Mouse (Mus musculus): ENCODE measurements around the gene Gzmm. TPM values are rescaled to one million over a fixed set of nuclear protein-coding genes. Genes with fewer than 3 reads are reported as not detected.

The Gzmm gene
- polyA plus RNA-seq, 1 experiment from 2014 or later: 0.75 TPM

DNA sequence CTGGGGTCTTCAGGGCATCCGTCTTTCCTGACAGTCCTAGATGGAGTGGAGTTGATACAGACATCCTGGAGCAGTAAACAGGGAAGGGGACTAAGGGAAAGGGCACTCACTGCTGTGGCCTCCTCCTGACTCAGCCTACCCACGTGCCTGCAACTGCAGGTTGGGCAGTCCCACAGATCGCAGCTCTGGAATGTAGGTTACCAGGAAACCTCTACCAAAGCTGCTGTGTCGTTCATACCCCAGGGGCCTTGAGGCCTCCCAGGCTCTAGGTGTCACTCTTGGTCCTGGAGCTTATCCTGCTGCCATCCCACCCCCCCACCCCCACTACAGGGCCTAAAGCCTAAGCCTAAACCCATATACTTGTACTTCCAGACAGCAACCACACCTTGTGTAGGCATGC is 18.9 kb downstream of the Gzmm start:
- no peak for ATAC-seq (ENCODE audit: low FRiP score, low TSS enrichment)
- H3K36me3 ChIP-seq (ENCODE audit: insufficient read depth, low read length): peaks cover 42% of the 10 kb centered on the region
- H3K4me2 ChIP-seq (replicated peaks; ENCODE audit: low read depth, low read length): no peak overlapping the region
- no peak overlapping the region for H3K4me3 ChIP-seq (ENCODE audit: low read length)
- no peak overlapping the region for H3K9ac ChIP-seq (replicated peaks; ENCODE audit: low read length)
- H3K4me1 ChIP-seq (ENCODE audit: insufficient read depth, low read length): peaks cover 26% of the 10 kb centered on the region
- no peaks in the 10 kb centered on the region for H3K27me3 ChIP-seq (ENCODE audit: insufficient read depth, low read length)
- no peaks in the 10 kb centered on the region for H3K9me3 ChIP-seq (ENCODE audit: low read length)
- WGBS: 69% methylated on average over 4 of the region's 4 CpGs
- no peak overlapping the region for H3K27ac ChIP-seq (ENCODE audit: low read length)

DNA sequence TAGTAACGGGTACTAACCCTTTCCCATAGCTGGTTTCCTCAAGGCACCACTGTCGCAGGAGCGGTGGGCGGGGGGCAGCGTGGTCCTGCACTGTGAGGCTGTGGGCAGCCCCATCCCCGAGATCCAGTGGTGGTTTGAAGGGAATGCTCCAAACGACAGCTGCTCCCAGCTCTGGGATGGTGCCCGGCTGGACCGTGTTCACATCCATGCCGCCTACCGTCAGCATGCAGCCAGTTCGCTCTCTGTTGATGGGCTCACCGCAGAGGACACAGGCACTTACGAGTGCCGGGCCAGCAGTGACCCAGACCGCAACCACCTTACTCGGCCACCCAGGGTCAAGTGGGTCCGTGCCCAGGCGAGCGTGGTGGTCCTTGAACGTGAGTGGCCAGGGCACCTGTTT is 19.8 kb downstream of the Gzmm start:
- H3K4me1 ChIP-seq (ENCODE audit: insufficient read depth, low read length): peaks cover 26% of the 10 kb centered on the region
- H3K9me3 ChIP-seq (ENCODE audit: low read length): no peaks in the 10 kb centered on the region
- 89% methylated on average over 21 of the region's 21 CpGs for WGBS
- peaks cover 42% of the 10 kb centered on the region for H3K36me3 ChIP-seq (ENCODE audit: insufficient read depth, low read length)
- H3K4me2 ChIP-seq (replicated peaks; ENCODE audit: low read depth, low read length): no peak overlapping the region
- H3K9ac ChIP-seq (replicated peaks; ENCODE audit: low read length): no peak overlapping the region
- no peak overlapping the region for H3K4me3 ChIP-seq (ENCODE audit: low read length)
- H3K27ac ChIP-seq (ENCODE audit: low read length): no peak overlapping the region
- H3K27me3 ChIP-seq (ENCODE audit: insufficient read depth, low read length): no peaks in the 10 kb centered on the region
- no peak for ATAC-seq (ENCODE audit: low FRiP score, low TSS enrichment)

- no peaks in the 10 kb centered on the region for H3K9me3 ChIP-seq (ENCODE audit: low read length)
- peaks cover 26% of the 10 kb centered on the region for H3K4me1 ChIP-seq (ENCODE audit: insufficient read depth, low read length)
- no peak overlapping the region for H3K4me3 ChIP-seq (ENCODE audit: low read length)
- ATAC-seq (ENCODE audit: low FRiP score, low TSS enrichment): no peak
- 80% methylated on average over 7 of the region's 7 CpGs for WGBS
- peaks cover 42% of the 10 kb centered on the region for H3K36me3 ChIP-seq (ENCODE audit: insufficient read depth, low read length)
- H3K27ac ChIP-seq (ENCODE audit: low read length): no peak overlapping the region
- H3K27me3 ChIP-seq (ENCODE audit: insufficient read depth, low read length): no peaks in the 10 kb centered on the region
- no peak overlapping the region for H3K4me2 ChIP-seq (replicated peaks; ENCODE audit: low read depth, low read length)
- no peak overlapping the region for H3K9ac ChIP-seq (replicated peaks; ENCODE audit: low read length)
Measured at GRCm38 (mm10) chr10:79709307-79709706, 20.5 kb downstream of the Gzmm start.

DNA sequence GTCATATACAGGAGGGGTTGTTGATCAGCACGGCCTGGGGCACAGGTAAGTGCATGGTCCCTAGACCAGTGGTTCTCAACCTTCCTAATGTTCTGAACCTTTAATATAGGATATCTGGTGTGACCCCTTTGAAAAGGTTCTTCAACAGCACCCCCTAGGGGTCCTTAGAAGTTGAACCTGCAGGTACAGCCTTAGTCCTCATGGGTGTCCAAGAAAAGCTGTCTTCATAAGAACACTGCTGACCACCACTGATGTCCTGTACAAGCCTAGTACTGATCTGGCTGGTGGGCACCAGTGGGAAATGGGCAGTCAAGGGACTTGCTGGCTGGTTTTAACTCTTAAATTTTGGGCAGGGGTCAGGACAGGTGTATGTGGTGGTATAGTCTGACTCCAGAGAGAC is 23.2 kb downstream of the Gzmm start:
- H3K9me3 ChIP-seq (ENCODE audit: low read length): no peaks in the 10 kb centered on the region
- H3K27ac ChIP-seq (ENCODE audit: low read length): no peak overlapping the region
- no peak for ATAC-seq (ENCODE audit: low FRiP score, low TSS enrichment)
- H3K36me3 ChIP-seq (ENCODE audit: insufficient read depth, low read length): peaks cover 40% of the 10 kb centered on the region
- no peak overlapping the region for H3K4me3 ChIP-seq (ENCODE audit: low read length)
- no peak overlapping the region for H3K4me2 ChIP-seq (replicated peaks; ENCODE audit: low read depth, low read length)
- peaks cover 26% of the 10 kb centered on the region for H3K27me3 ChIP-seq (ENCODE audit: insufficient read depth, low read length)
- 76% methylated on average over 1 of the region's 1 CpGs for WGBS
- no peak overlapping the region for H3K9ac ChIP-seq (replicated peaks; ENCODE audit: low read length)
- peaks cover 15% of the 10 kb centered on the region for H3K4me1 ChIP-seq (ENCODE audit: insufficient read depth, low read length)

GRCm38 (mm10) chr10:79712499-79713126 is 23.8 kb downstream of the Gzmm start:
- ATAC-seq (ENCODE audit: low FRiP score, low TSS enrichment): peak; percentile 21; the same call in 1 of the 2 replicates

GRCm38 (mm10) chr10:79713163-79713562 is 24.3 kb downstream of the Gzmm start:
- Histone ChIP-seq H3K9me3 (ENCODE audit: low read length) (no peaks in the 10 kb centered on the region), H3K27me3 (ENCODE audit: insufficient read depth, low read length) (peaks cover 37% of the 10 kb centered on the region), H3K36me3 (ENCODE audit: insufficient read depth, low read length) (peaks cover 33% of the 10 kb centered on the region), H3K4me3 (ENCODE audit: low read length) (no peak overlapping the region), H3K4me2 (replicated peaks; ENCODE audit: low read depth, low read length) (no peak overlapping the region), H3K4me1 (ENCODE audit: insufficient read depth, low read length) (peaks cover 13% of the 10 kb centered on the region), H3K9ac (replicated peaks; ENCODE audit: low read length) (no peak overlapping the region), H3K27ac (ENCODE audit: low read length) (no peak overlapping the region)
- ATAC-seq (ENCODE audit: low FRiP score, low TSS enrichment): no peak
- 42% methylated on average over 1 of the region's 1 CpGs for WGBS

More at GRCm38 (mm10) chr10:79712499-79713126, 23.8 kb downstream of the Gzmm start:
- H3K4me3 ChIP-seq (ENCODE audit: low read length): no peak overlapping the region
- peaks cover 34% of the 10 kb centered on the region for H3K36me3 ChIP-seq (ENCODE audit: insufficient read depth, low read length)
- peaks cover 13% of the 10 kb centered on the region for H3K4me1 ChIP-seq (ENCODE audit: insufficient read depth, low read length)
- 19% methylated on average over 4 of the region's 6 CpGs for WGBS
- H3K27me3 ChIP-seq (ENCODE audit: insufficient read depth, low read length): peaks cover 32% of the 10 kb centered on the region
- H3K9ac ChIP-seq (replicated peaks; ENCODE audit: low read length): no peak overlapping the region
- H3K9me3 ChIP-seq (ENCODE audit: low read length): no peaks in the 10 kb centered on the region
- no peak overlapping the region for H3K4me2 ChIP-seq (replicated peaks; ENCODE audit: low read depth, low read length)
- H3K27ac ChIP-seq (ENCODE audit: low read length): no peak overlapping the region

GRCm38 (mm10) chr10:79714996-79715395 is 26.2 kb downstream of the Gzmm start:
- Histone ChIP-seq H3K27ac (ENCODE audit: low read length) (no peak overlapping the region), H3K27me3 (ENCODE audit: insufficient read depth, low read length) (peaks cover 49% of the 10 kb centered on the region), H3K9me3 (ENCODE audit: low read length) (no peaks in the 10 kb centered on the region), H3K4me1 (ENCODE audit: insufficient read depth, low read length) (peaks cover 13% of the 10 kb centered on the region), H3K36me3 (ENCODE audit: insufficient read depth, low read length) (peaks cover 22% of the 10 kb centered on the region), H3K9ac (replicated peaks; ENCODE audit: low read length) (no peak overlapping the region), H3K4me2 (replicated peaks; ENCODE audit: low read depth, low read length) (no peak overlapping the region), H3K4me3 (ENCODE audit: low read length) (no peak overlapping the region)
- WGBS: 66% methylated on average over 4 of the region's 4 CpGs
- no peak for ATAC-seq (ENCODE audit: low FRiP score, low TSS enrichment)

DNA sequence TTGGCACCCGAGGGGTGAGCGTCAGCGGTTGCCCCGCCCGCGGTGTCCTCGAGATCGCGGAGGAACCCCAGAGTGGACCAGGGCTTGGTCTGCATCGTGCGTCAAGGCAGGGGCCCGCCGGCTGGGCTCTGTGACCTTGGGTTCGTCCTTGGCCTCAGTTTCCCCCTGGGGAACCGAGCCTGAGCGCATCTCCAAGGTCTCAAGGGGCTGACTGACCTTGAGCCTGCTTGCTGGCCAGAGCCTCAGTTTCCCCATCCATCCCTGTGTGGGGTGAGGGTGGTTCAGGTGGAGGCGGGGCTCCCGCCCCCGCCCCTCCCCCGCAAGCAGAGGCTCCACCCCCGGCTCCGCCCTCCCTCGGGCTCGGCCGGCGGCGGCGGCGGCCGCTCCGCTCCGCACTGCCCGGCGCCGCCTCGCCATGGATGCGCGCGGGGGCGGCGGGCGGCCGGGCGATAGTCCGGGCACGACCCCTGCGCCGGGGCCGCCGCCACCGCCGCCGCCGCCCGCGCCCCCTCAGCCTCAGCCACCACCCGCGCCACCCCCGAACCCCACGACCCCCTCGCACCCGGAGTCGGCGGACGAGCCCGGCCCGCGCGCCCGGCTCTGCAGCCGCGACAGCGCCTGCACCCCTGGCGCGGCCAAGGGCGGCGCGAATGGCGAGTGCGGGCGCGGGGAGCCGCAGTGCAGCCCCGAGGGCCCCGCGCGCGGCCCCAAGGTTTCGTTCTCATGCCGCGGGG is 27.6 kb downstream of the Gzmm start, which contains the start of gene Hcn2:
Gene Hcn2, plus strand, starts transcription at position 381 of the 734 bp plus-strand sequence.
- Histone ChIP-seq H3K36me3 (ENCODE audit: insufficient read depth, low read length) (peaks cover 8% of the 10 kb centered on the region), H3K9ac (replicated peaks; ENCODE audit: low read length) (peak within 1 kb of the TSS; percentile 38), H3K4me3 (ENCODE audit: low read length) (peak within 1 kb of the TSS; percentile 62), H3K9me3 (ENCODE audit: low read length) (no peaks in the 10 kb centered on the region), H3K27me3 (ENCODE audit: insufficient read depth, low read length) (peaks cover 49% of the 10 kb centered on the region), H3K4me1 (ENCODE audit: insufficient read depth, low read length) (peaks cover 13% of the 10 kb centered on the region), H3K27ac (ENCODE audit: low read length) (no peak within 1 kb of the TSS), H3K4me2 (replicated peaks; ENCODE audit: low read depth, low read length) (peak within 1 kb of the TSS; percentile 99)
- peak; percentile 47 for ATAC-seq (ENCODE audit: low FRiP score, low TSS enrichment)
- WGBS: 1% methylated on average over 67 of the region's 91 CpGs

DNA sequence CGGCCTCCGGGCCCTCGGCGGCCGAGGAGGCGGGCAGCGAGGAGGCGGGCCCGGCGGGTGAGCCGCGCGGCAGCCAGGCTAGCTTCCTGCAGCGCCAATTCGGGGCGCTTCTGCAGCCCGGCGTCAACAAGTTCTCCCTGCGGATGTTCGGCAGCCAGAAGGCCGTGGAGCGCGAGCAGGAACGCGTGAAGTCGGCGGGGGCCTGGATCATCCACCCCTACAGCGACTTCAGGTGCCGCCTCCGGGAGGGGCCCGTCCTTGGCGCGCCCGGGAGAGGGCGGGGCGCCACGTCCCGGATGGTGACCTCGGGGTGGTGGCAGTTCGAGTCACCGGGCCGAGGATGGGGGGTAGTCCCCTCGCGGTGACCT is 28.2 kb downstream of the Gzmm start:
- Histone ChIP-seq H3K4me1 (ENCODE audit: insufficient read depth, low read length) (peaks cover 13% of the 10 kb centered on the region), H3K9me3 (ENCODE audit: low read length) (no peaks in the 10 kb centered on the region), H3K4me2 (replicated peaks; ENCODE audit: low read depth, low read length) (peak overlapping the region; percentile 99), H3K4me3 (ENCODE audit: low read length) (peak overlapping the region; percentile 62), H3K36me3 (ENCODE audit: insufficient read depth, low read length) (peaks cover 2% of the 10 kb centered on the region), H3K27me3 (ENCODE audit: insufficient read depth, low read length) (peaks cover 49% of the 10 kb centered on the region), H3K27ac (ENCODE audit: low read length) (no peak overlapping the region), H3K9ac (replicated peaks; ENCODE audit: low read length) (peak overlapping the region; percentile 38)
- WGBS: under 1% methylated on average over 44 of the region's 44 CpGs
- peak; percentile 1; the same call in 1 of the 2 replicates for ATAC-seq (ENCODE audit: low FRiP score, low TSS enrichment)
